Mouse (Mus musculus) megakaryocyte progenitor cell, adult 5-6 weeks (primary cell): ENCODE data around the gene Gtf2h3. TPM values are rescaled to one million over a fixed set of nuclear protein-coding genes. Genes with fewer than 3 reads are reported as not detected.
A peak's percentile ranks its signal among the peaks of the same experiment; 100 is the strongest.
"Not testable (repeated sequence)": the region's sequence is repeated elsewhere in the genome, so short reads cannot be mapped to it uniquely, and the experiment has no call there.

ENCODE experiments used
- ATAC-seq: replicated peaks from 2 replicates; pipeline ENCODE4 v1.8.0; 2016; ENCODE audit warnings: mild to moderate bottlenecking, moderate TSS enrichment, inconsistent platforms; ENCODE audit not compliant: poor library complexity
- total RNA-seq, 2 experiments: library from RNA; stranded (forward) in 1 of 2; stranded (reverse) in 1 of 2; fragments of 157-497, 149-512 nt in 1 of 2; fragments of 200-1000 nt in 1 of 2; gene quantifications; 2 replicates each; pipeline versions ENCODE4 v1.2.3 to v1.2.4; 2015 to 2017

Gtf2h3 gene
- total RNA-seq, 2 experiments from 2014 or later: 16.2 to 29.7 TPM

DNA sequence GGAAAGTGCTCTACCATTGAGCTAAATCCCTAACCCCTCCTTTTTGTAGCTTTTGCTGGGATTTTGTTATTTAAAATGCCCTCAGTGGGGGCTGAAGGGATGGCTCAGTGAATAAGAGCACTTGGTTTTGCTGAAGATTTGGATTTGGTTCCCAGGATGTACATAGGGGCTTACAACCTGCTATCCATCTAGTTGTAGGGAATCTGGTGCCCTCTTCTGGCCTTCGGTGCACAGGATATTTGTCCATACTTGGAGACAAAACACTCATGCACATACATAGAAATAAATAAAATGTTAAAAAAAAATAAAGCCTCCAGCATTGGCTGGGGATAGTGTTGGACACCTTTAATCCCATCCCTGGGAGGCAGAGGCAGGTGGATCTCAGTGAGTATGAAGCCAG is 23.8 kb upstream of the Gtf2h3 start:
- no peak for ATAC-seq

DNA sequence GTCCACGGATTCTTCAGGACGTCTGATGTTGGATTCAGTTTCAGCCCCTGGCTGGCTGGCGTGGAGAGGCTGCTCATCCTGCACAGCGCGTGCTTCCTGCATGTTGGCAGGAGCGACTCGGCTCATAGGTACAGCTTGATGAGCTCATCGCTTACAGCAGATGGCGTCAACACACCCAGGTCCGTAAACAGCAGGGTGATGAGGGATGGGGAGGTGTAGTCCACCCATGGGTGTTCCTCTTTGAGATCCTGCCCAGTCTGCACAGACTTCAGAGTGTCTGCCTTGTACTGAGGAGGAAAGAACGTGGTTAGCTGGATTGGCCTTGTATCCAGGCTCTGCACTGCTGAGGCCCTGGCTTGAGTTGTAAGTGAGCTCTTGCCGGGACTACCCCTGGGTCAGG is 7.9 kb upstream of the Gtf2h3 start:
- ATAC-seq: no peak

DNA sequence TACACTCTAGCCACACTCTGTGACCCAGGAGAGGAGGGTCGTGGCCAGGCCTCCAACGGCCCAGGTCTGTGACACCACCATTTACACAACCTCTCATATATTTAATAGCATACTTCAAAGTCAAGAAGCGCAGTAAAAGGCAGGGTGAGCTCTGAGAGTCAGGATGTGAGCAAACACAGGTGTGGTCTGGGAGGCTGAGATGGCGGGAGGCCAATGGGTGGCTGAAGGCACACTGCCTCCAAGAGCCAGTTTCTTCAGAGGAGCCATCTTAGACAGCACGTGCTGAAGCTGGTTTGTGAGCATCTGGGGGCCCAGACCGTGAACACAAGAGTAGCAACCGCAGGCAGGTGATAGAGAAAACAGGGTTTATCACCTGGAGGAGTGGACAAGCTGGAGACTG is 3.5 kb upstream of the Gtf2h3 start:
- ATAC-seq: no peak

DNA sequence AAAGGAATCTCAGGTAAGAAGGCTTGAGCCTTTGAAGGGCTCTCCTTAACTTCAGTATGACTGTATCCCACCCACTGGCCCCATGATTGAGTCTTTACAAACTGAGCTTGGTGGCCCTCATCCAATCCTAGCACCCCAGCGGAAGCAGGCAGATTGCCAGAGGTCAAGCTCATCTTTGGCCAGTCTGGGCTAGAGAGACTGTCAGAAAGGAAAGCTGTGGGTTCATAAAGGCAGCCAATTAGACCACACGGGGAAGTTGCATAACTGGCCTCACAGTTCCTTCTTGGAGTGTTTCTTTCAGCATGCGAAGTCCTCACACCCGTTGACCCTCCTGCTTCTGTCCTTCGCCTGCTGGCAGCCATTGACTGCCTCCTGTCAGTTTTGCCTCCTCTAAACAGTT is 3.6 kb downstream of the Gtf2h3 start:
- peak; percentile 47 for ATAC-seq

GRCm38 (mm10) chr5:124592768-124593167 is 13.8 kb downstream of the Gtf2h3 start:
- no peak for ATAC-seq

- ATAC-seq: peak; percentile 99
Measured at GRCm38 (mm10) chr5:124598224-124599174, 19.6 kb downstream of the Gtf2h3 start.

GRCm38 (mm10) chr5:124599726-124600125 is 20.8 kb downstream of the Gtf2h3 start:
- ATAC-seq: not testable (repeated sequence)

DNA sequence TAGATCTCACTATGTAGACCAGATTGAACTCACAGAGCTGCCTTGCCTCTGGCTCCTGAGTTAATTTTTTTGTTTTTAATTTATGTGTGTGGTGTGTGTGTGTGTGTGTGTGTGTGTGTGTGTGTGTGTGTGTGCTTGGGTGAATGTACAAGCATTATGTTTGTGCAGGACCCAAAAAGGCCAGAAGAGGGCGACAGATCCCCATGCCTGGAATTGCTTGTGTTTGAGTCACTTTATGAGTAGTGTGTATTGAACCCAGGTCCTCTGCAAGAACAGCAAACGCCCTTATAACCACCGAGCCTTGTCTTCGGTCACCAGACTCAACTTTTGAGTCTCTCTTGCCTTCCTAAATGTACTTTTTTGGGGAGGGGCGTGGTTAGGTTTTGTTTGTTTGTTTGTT is 23.4 kb downstream of the Gtf2h3 start:
- peak; percentile 55 for ATAC-seq

GRCm38 (mm10) chr5:124604296-124604695 is 25.4 kb downstream of the Gtf2h3 start:
- no peak for ATAC-seq

DNA sequence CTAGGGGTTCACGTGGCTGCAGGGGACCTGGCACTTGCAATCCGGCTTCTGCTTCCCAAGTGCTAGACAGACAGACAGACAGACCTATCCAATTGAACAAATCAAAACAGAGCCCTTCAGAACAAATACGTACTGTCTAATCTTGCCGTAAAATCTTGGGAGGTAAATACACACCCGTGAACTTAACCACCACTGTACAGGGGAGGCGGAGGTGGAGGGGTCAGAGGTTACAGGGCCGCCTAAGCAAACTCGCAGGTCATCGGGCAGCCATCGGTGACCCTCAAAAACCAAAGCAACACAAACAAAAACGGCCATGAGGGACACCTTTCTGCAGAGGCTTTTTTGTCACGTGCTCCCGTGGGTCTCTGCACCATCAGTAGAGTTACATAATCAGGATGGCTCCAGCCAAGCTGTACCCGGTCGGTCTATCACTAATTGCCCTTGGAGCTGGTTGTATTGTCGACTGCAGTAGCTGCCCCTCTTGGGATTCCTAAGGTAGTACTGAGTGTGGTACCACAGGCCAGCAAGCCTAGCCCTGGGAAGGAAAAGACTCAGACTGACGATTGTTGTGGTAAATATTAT is 26.2 kb downstream of the Gtf2h3 start:
- ATAC-seq: no peak

DNA sequence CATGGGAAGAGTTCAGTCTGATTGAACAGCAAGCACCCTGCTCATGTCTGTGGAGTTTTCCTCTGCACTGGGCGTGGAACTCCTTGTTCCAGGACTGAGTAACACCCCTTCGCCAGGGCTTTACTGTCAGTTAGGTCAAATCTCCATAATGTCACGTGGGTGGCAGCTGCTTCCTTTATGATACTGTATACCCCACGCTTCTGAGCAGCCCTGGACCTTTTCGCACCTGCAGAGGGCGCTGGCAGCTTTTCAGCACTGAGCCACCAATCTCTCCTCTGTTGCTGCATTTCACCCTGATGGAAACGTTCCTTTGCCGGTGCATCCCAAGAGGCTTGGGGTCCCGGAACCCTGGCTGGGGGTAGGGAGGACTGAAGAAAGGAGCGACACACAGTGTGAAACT is 32.0 kb downstream of the Gtf2h3 start:
- peak; percentile 93 for ATAC-seq

GRCm38 (mm10) chr5:124614709-124615108 is 35.8 kb downstream of the Gtf2h3 start:
- ATAC-seq: no peak; the same call in 1 of the 2 replicates

- no peak for ATAC-seq
Measured at GRCm38 (mm10) chr5:124618711-124619110, 39.8 kb downstream of the Gtf2h3 start.

DNA sequence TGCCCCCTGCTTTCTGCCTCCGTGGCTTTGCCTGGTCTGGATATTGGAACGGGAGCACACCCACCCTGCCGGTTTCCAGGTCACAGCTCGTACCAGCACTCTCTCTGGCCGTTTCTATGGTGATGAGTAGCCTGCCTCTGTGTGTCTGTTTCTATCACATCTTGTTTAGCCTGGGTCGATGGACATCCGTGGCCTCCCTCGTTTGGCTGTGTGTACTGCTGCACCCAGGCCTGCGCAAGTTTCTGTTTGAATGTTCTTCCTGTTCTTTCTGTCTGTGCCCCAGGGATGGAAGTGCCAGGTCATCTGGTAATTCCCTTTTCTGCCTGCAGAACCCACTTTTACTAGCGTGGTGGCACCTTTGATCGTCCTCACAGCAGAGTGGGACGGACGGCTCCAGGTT is 42.4 kb downstream of the Gtf2h3 start:
- peak; percentile 66 for ATAC-seq

DNA sequence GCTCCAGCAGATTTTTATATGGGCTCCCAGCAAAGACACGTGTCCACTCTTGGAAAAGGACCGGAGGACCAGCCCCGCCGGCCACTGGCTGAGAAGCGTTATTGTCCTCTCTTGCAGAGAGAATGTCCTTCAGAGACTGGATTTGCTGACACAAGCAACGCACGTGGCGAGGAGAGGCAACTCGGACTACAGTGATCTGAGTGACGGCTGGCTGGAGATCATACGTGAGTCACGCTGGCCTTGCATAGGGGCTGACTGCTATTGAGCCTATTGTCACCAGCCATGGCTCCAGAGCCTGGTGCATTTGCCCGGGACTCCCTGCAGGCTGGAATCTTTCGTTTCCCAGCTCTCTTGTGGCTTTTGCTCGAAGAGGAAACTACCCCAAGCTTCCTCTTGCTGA is 44.0 kb downstream of the Gtf2h3 start:
- ATAC-seq: 0 out of 2 replicates have a peak, but pooled peaks have one; percentile 4

DNA sequence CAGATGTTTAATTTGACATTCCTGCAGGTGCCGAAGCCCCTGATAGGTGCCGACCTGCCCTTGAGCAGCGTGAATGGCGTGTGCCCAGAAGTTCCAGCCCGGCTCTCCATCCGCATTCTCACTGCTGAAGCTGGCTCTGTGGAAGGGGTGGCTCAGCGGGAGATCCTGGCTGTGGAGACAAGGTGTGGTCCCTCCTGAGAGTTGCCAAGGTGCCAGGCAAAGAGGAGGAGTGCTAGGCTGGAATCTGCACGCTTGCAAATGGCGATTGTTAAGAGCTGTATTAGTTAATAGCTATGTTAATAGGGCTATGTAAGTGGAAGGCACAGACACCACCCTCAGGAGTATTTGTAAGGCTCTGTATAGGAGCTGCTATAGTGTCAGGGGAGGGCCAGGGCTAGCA is 45.4 kb downstream of the Gtf2h3 start:
- ATAC-seq: no peak

- peak; percentile 91 for ATAC-seq
Measured at GRCm38 (mm10) chr5:124628448-124629363, 49.8 kb downstream of the Gtf2h3 start, which contains the start of gene Atp6v0a2. Atp6v0a2 (plus strand) TSS chr5:124628576.

DNA sequence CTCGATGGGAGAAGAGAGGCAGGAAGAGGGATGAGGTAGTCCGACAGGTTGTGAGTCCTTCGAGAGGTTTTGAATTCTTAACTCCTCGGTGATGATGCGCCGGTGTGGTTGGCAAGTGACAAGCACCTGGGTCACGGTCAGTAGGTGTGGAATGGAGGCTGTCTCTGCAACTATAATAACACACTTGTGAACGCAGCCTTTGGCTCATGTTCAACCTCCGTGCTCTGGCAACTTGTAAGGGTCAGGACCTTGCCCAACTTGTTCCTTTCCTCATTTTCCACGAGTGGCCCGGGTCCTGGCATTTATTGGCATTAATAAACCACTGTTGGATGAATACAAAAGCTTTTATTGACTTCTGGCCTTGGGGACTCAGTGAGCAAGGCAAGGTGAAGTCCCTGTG is 50.7 kb downstream of the Gtf2h3 start:
- no peak for ATAC-seq

DNA sequence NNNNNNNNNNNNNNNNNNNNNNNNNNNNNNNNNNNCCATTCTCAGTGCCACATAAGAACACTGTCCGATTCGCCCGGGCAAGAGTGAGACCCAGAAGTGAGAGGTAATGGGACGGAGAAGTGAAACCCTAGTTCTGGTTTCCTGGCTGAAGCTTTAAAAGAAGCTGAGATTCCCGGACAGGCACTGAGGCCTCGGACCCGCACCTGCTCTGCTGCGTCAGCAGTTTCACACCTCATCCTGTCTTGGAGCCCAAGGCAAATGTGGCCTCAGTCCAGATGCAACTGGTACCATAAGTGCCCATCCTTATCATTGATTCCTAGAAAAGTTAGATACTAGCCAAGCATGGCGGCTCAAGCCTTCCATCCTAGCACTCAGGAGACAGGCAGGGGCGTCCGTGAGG is 52.7 kb downstream of the Gtf2h3 start:
- ATAC-seq: no peak

DNA sequence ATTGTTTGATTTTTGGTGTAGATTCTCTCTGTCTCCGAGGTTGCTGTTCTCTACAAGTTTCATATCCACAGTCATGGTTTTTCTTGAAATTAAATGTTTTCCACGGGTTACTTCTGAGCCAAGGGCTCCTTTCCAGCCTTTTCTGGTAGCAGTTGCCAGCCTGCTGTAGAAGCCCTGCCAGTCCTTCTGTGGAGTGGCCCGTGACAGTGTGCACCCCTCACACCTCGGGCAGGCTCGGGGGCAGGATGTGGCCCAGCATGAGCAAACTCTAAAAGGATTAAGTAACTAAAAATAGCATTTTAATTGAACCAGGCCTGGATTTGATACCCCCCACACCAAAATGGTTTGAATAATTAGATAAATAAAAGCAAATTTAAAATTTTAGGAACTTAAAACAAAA is 53.5 kb downstream of the Gtf2h3 start:
- ATAC-seq: no peak

- ATAC-seq: peak; percentile 64
Measured at GRCm38 (mm10) chr5:124633425-124633824, 54.5 kb downstream of the Gtf2h3 start.
